Mouse (Mus musculus) cerebellum, adult 9-11 months (tissue): ENCODE results near the gene Pax3.

Experiments
- DNase-seq: peaks from one replicate; pipeline ENCODE4 v3.0.0; 2022

Gene Pax3

GRCm38 (mm10) chr1:78170771-78171170 is 26.2 kb downstream of the Pax3 start:
- DNase-seq = no peak

- DNase-seq = no peak
Measured at GRCm38 (mm10) chr1:78168796-78169195, 28.1 kb downstream of the Pax3 start.

GRCm38 (mm10) chr1:78167577-78168286 is 29.2 kb downstream of the Pax3 start:
- DNase-seq = no peak

GRCm38 (mm10) chr1:78161745-78162144 is 35.2 kb downstream of the Pax3 start:
- no peak for DNase-seq

GRCm38 (mm10) chr1:78157930-78158329 is 39.0 kb downstream of the Pax3 start:
- DNase-seq = no peak

GRCm38 (mm10) chr1:78155796-78156195 is 41.1 kb downstream of the Pax3 start:
- no peak for DNase-seq

- DNase-seq = no peak
Measured at GRCm38 (mm10) chr1:78148011-78148623, 48.8 kb downstream of the Pax3 start.

- no peak for DNase-seq
Measured at GRCm38 (mm10) chr1:78143403-78143802, 53.5 kb downstream of the Pax3 start.

- no peak for DNase-seq
Measured at GRCm38 (mm10) chr1:78142912-78143311, 54.0 kb downstream of the Pax3 start.

- no peak for DNase-seq
Measured at GRCm38 (mm10) chr1:78141741-78142501, 55.0 kb downstream of the Pax3 start.

- DNase-seq = no peak
Measured at GRCm38 (mm10) chr1:78141314-78141713, 55.6 kb downstream of the Pax3 start.

- no peak for DNase-seq
Measured at GRCm38 (mm10) chr1:78140505-78141303, 56.2 kb downstream of the Pax3 start.

- no peak for DNase-seq
Measured at GRCm38 (mm10) chr1:78139287-78139686, 57.6 kb downstream of the Pax3 start.

- no peak for DNase-seq
Measured at GRCm38 (mm10) chr1:78129267-78129666, 67.7 kb downstream of the Pax3 start.

GRCm38 (mm10) chr1:78119899-78120560 is 76.9 kb downstream of the Pax3 start:
- no peak for DNase-seq

- no peak for DNase-seq
Measured at GRCm38 (mm10) chr1:78116046-78116445, 80.9 kb downstream of the Pax3 start.

- no peak for DNase-seq
Measured at GRCm38 (mm10) chr1:78110311-78110710, 86.6 kb downstream of the Pax3 start.

GRCm38 (mm10) chr1:78103511-78103910 is 93.4 kb downstream of the Pax3 start:
- DNase-seq = no peak

- DNase-seq = no peak
Measured at GRCm38 (mm10) chr1:78093619-78094018, 103.3 kb downstream of the Pax3 start.

GRCm38 (mm10) chr1:78088646-78089045 is 108.3 kb downstream of the Pax3 start:
- DNase-seq = no peak

- DNase-seq = no peak
Measured at GRCm38 (mm10) chr1:78081761-78082160, 115.2 kb downstream of the Pax3 start.

GRCm38 (mm10) chr1:78060850-78061249 is 136.1 kb downstream of the Pax3 start:
- DNase-seq = no peak

GRCm38 (mm10) chr1:78057939-78058338 is 139.0 kb downstream of the Pax3 start:
- no peak for DNase-seq
